Mouse (Mus musculus) neural tube, embryonic 15.5 days (tissue): Measurements from ENCODE around the gene 1810055G02Rik. TPM values are rescaled to one million over a fixed set of nuclear protein-coding genes. Genes with fewer than 3 reads are reported as not detected.

Source experiments
- ATAC-seq: fragments of 200-750 bp; cut with Nextera tagmentation; 2 replicates; pipeline ENCODE4 v1.8.0; 2017; ENCODE audit warnings: mild to moderate bottlenecking, moderate TSS enrichment, moderate library complexity; ENCODE audit not compliant: low FRiP score
- H3K27ac ChIP-seq: fragments of 300-500 bp; sonication (generic); replicated peaks from 2 replicates; pipeline ENCODE4 v1.5.1; 2015; ENCODE audit warnings: mild to moderate bottlenecking, inconsistent platforms
- H3K27me3 ChIP-seq: fragments of 300-500 bp; sonication (generic); replicated peaks from 2 replicates; pipeline ENCODE4 v1.6.1; 2015; ENCODE audit warnings: inconsistent platforms
- H3K36me3 ChIP-seq: fragments of 300-500 bp; sonication (generic); 2 replicates; pipeline ENCODE4 v1.6.1; 2015; ENCODE audit warnings: inconsistent platforms
- H3K4me1 ChIP-seq: fragments of 300-500 bp; sonication (generic); 2 replicates; pipeline ENCODE4 v1.6.1; 2015; ENCODE audit warnings: inconsistent platforms
- H3K4me2 ChIP-seq: fragments of 300-500 bp; sonication (generic); 2 replicates; pipeline ENCODE4 v1.6.1; 2015; ENCODE audit warnings: inconsistent platforms, mild to moderate bottlenecking, moderate library complexity
- H3K4me3 ChIP-seq: fragments of 300-500 bp; sonication (generic); replicated peaks from 2 replicates; pipeline ENCODE4 v1.5.1; 2015; ENCODE audit warnings: mild to moderate bottlenecking, inconsistent platforms
- H3K9ac ChIP-seq: fragments of 300-500 bp; sonication (generic); replicated peaks from 2 replicates; pipeline ENCODE4 v1.6.1; 2015; ENCODE audit warnings: mild to moderate bottlenecking, inconsistent platforms
- H3K9me3 ChIP-seq: fragments of 300-500 bp; sonication (generic); replicated peaks from 2 replicates; pipeline ENCODE4 v1.6.1; 2016; ENCODE audit warnings: inconsistent platforms
- WGBS: fragments of 180-500 bp; shearing (Covaris S2); methylation state at CpG from one replicate; pipeline ENCODE4 v1.1.7; 2015; ENCODE audit warnings: mixed read lengths; 5-methylcytosine and 5-hydroxymethylcytosine counted together
- polyA plus RNA-seq: library from polyadenylated mRNA; unstranded; fragments of >200 nt; fragmentation: Nextera tagmentation; extraction: Ambion mirVana; gene quantifications from 2 replicates; pipeline ENCODE4 v1.2.1, GENCODE M21; 2015

Gene 1810055G02Rik
- polyA plus RNA-seq, 1 experiment from 2014 or later = 36.5 TPM

DNA sequence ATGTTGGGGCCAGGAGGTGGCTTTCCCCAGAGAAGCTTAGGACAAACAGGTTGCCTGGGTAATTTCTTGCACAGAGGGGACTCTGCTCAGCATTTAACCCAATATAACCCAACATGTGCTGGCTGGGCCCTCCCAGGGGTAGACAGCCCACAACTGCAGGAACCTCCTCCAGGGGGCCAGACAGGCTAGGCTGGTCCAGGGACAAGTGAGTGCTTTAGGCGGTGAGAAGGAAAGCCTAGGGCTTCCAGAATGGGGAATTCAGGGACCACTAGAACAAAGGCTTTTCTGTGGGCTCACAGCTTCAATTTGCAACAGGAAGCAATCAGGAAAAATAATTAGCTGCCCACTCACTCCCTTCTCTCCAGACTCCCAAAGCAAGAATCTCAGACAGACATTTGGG, 23.7 kb upstream of the 1810055G02Rik start:
- Histone ChIP-seq H3K4me2 (peak overlapping the region; percentile 99), H3K4me3 (no peak overlapping the region), H3K36me3 (no peaks in the 10 kb centered on the region), H3K27ac (0 out of 2 replicates have a peak overlapping the region, but pooled peaks have one; percentile 2), H3K9ac (no peak overlapping the region), H3K9me3 (no peaks in the 10 kb centered on the region), H3K4me1 (peaks cover 40% of the 10 kb centered on the region), H3K27me3 (peaks cover 22% of the 10 kb centered on the region)
- 21% methylated on average over 1 of the region's 1 CpGs for WGBS
- no peak for ATAC-seq

DNA sequence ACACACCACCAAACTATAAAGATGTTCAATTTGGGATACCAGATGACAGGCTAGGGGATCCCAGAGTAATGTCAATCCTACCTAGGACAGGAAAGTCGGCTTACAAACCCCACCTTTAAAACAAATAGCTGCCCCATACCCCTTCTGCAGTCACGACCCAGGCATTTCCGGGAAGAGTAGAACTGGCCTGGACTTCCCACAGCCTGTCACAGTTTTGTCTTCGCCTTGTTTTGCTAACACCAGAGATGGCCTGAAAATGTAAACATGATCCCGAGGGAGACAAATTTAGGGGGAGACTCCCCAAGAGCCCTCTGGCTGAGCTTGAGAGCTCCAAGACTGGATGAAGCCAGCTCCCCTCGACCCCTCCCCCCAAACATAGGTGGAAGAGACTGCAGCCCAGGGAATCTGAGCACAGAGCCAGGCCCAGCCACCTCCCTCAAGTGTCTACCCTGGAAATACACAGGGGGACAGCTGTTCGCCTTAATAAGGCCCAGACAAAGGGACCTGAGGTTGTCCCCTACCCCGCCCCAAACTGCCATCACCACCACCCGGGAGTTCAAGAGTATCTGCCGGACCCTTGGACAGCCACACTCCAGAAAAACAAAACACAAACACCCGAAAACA, 23.0 kb upstream of the 1810055G02Rik start:
- H3K9ac ChIP-seq = no peak overlapping the region
- peak overlapping the region; percentile 99 for H3K4me2 ChIP-seq
- H3K27ac ChIP-seq = 0 out of 2 replicates have a peak overlapping the region, but pooled peaks have one; percentile 2
- ATAC-seq = no peak
- 17% methylated on average over 11 of the region's 11 CpGs for WGBS
- no peaks in the 10 kb centered on the region for H3K36me3 ChIP-seq
- no peaks in the 10 kb centered on the region for H3K9me3 ChIP-seq
- H3K27me3 ChIP-seq = peaks cover 22% of the 10 kb centered on the region
- H3K4me1 ChIP-seq = peaks cover 40% of the 10 kb centered on the region
- H3K4me3 ChIP-seq = peak overlapping the region; percentile 85

DNA sequence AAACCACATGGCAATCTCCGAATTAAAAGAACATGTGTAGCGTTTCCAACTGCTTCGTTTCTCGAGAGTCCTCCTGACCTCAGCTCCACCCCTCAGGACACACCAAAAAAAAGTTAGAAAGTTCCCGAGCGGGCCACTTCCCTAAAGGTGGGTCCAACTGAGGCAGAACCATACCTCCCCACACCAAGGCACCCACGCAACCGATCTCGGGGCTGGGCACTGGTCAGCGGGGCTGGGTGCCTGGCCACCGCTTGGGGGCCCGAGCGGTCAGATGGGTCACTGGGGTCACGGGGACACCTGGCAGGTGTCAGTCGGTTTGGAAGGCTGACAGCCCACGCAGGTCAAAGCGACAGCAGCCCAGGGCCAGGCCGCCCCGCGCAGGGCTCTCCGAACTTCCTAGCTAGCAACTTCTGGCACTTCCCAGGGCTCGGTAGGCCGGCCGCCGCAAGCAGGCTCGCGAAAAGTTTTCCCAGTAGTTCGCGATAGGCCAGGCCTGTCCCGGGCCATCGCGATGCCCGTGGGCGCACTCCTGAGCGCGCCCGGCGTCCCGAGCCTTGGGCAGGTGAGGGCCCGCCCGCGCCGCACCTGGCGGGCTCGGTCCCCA, 22.4 kb upstream of the 1810055G02Rik start:
- Histone ChIP-seq H3K9me3 (no peaks in the 10 kb centered on the region), H3K36me3 (no peaks in the 10 kb centered on the region), H3K4me3 (peak overlapping the region; percentile 85), H3K27me3 (peaks cover 22% of the 10 kb centered on the region), H3K9ac (peak overlapping the region; percentile 84), H3K27ac (peak overlapping the region; percentile 42), H3K4me2 (peak overlapping the region; percentile 99), H3K4me1 (peaks cover 37% of the 10 kb centered on the region)
- 0 out of 2 replicates have a peak, but pooled peaks have one; percentile 32 for ATAC-seq
- 1% methylated on average over 42 of the region's 45 CpGs for WGBS

DNA sequence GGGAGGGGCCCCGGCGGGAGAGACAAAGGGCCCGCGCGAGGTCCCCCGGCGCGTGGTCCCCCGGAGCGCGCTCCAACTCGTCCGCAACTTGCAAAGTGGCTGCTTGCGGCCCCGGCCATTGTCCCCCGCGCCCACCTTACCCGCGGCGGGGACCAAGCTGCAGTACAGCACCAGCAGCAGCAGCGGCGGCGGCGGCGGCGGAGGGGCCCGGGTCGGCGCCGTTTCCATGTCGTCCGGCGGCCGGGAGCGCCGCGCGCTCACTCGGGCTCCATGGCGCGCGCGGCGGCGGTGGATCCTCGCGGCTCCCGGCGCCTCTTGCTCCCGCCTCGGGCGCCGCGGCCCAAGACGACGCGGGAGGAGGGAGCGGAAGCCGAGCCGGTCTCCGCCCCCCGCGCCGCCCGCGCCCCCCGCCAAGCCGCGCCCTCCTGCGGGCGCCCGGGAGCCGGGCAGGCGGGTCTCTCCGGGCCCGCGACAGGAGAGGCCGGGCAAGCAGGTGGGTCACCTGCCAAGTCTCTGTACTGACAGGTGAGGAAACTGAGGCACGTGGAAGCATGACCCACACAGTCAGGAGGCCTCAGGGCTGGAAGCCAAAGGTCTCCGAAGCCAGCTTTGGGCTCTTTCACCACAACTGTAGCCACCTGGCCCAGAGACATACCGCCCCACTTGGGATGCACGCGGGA, 21.7 kb upstream of the 1810055G02Rik start, which contains the start of gene Lrp5:
Gene Lrp5, minus strand, starts transcription at position 350 of the 680 bp plus-strand sequence.
- H3K27me3 ChIP-seq = peaks cover 22% of the 10 kb centered on the region
- peak within 1 kb of the TSS; percentile 84 for H3K9ac ChIP-seq
- no peaks in the 10 kb centered on the region for H3K36me3 ChIP-seq
- peak within 1 kb of the TSS; percentile 42 for H3K27ac ChIP-seq
- WGBS = under 1% methylated on average over 54 of the region's 83 CpGs
- peak within 1 kb of the TSS; percentile 99 for H3K4me2 ChIP-seq
- peak within 1 kb of the TSS; percentile 85 for H3K4me3 ChIP-seq
- ATAC-seq = peak; percentile 40; the same call in 1 of the 2 replicates
- peaks cover 31% of the 10 kb centered on the region for H3K4me1 ChIP-seq
- no peaks in the 10 kb centered on the region for H3K9me3 ChIP-seq

DNA sequence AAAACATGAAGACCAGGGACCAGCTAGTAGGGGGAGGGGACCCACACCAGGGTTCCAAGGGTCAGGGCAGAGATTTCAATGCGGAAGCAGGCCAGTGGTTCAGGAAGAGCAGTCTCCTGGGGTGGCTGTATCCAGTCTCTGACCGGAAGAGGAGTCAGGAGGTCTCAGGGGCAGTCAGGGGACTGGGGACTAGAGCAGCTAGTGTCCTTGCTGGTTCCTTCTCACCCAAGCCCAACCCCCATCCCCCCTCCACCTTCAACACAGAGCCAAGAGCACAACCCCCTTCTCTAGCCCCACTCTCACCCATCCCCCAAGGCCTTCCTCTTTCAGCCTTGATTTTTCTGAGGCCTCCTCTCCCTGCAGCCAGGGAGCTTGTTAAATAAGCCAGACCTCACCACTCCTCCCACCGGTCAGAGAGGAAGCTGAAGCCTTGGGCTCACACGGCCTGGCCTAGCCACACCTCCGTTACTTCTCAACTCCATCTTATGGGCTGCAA, 20.4 kb upstream of the 1810055G02Rik start:
- H3K4me2 ChIP-seq = no peak overlapping the region
- ATAC-seq = no peak
- no peak overlapping the region for H3K9ac ChIP-seq
- peaks cover 22% of the 10 kb centered on the region for H3K27me3 ChIP-seq
- peaks cover 26% of the 10 kb centered on the region for H3K4me1 ChIP-seq
- 26% methylated on average over 5 of the region's 5 CpGs for WGBS
- H3K36me3 ChIP-seq = no peaks in the 10 kb centered on the region
- no peak overlapping the region for H3K27ac ChIP-seq
- H3K9me3 ChIP-seq = no peaks in the 10 kb centered on the region
- H3K4me3 ChIP-seq = no peak overlapping the region

DNA sequence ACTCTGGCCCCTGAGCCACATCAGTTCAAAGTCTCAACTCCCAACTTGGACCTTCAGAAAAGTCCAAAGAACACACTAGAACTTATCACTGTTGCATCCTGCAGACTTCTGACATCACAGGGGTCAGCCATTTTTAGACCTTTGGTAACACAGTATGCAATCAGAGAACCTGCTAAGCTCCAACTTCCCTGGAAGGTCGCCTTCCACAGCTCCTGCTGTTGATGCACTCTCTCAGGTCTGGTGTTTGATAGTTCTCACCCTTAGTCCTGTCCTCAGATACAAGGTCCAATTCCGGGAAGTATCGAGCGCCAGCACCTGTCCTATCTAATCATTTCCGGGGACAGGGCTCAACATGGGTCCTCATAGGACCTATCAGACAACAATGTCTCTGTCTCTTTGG, 16.8 kb upstream of the 1810055G02Rik start:
- WGBS = 90% methylated on average over 5 of the region's 5 CpGs
- H3K4me3 ChIP-seq = no peak overlapping the region
- no peak overlapping the region for H3K4me2 ChIP-seq
- no peak overlapping the region for H3K27ac ChIP-seq
- ATAC-seq = no peak
- no peaks in the 10 kb centered on the region for H3K9me3 ChIP-seq
- H3K27me3 ChIP-seq = 0 out of 2 replicates have a peak, but pooled peaks cover 12% of the 10 kb centered on the region
- H3K9ac ChIP-seq = no peak overlapping the region
- H3K4me1 ChIP-seq = peaks cover 6% of the 10 kb centered on the region
- no peaks in the 10 kb centered on the region for H3K36me3 ChIP-seq

DNA sequence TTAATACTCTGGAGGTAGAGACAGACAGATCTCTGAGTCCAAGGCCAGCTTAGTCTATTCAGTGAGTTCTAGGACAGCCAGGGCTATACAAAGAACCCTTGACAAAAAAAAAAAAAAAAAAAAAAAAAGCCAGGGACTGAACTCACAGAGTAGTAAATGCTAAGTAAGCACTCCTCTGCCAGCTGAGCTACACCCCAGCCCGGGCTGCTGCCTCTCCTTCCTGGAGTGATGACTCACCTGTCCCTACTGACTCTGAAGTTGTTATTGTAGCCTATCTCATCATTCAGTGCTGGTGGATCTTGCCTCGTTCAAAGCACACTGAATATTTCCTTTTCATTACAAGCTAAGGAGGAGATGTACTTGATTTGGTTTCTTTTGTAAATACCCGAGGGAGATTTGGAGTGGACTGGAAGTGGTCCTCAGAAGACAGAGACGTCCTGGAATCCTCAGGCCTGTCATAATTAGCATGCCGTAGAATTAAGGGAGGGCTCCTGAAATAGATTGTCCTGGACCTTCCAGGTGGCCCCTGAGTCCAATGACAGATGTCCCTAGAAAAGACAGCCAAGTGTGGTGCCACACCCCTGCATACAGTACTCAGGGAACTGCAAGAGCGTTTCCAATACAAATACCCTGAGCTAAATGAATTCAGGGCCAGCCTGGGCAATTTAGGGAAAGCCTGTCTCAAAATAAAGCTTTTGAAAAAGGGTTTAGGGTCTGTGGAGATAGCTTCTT, 15.5 kb upstream of the 1810055G02Rik start:
- WGBS = 69% methylated on average over 6 of the region's 6 CpGs
- H3K27ac ChIP-seq = no peak overlapping the region
- H3K27me3 ChIP-seq = 0 out of 2 replicates have a peak, but pooled peaks cover 5% of the 10 kb centered on the region
- ATAC-seq = no peak
- H3K9ac ChIP-seq = no peak overlapping the region
- no peaks in the 10 kb centered on the region for H3K9me3 ChIP-seq
- no peak overlapping the region for H3K4me2 ChIP-seq
- H3K4me3 ChIP-seq = no peak overlapping the region
- no peaks in the 10 kb centered on the region for H3K36me3 ChIP-seq
- no peaks in the 10 kb centered on the region for H3K4me1 ChIP-seq

DNA sequence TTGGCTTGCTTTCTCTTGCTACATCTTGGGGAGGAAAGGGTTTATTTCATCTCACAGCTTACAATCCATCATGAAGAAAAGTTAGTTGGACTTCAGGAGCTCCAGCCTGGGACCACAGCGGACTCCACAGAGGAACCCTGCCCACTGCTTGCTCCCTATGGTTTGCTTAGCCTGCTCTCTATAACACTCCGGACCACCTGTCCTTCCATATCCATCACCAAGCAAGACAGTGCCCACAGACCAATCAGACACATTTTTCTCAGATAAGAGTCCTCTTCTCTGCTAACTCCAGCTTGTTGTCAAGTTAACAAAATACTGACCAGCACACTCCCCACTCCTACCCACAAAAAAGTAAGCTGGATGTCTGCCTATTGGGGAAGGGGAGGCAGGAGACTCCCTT, 13.6 kb upstream of the 1810055G02Rik start:
- Histone ChIP-seq H3K4me2 (no peak overlapping the region), H3K4me1 (no peaks in the 10 kb centered on the region), H3K9ac (no peak overlapping the region), H3K36me3 (no peaks in the 10 kb centered on the region), H3K9me3 (no peaks in the 10 kb centered on the region), H3K27ac (no peak overlapping the region), H3K27me3 (no peaks in the 10 kb centered on the region), H3K4me3 (no peak overlapping the region)
- WGBS = 89% methylated on average over 2 of the region's 2 CpGs
- ATAC-seq = no peak

DNA sequence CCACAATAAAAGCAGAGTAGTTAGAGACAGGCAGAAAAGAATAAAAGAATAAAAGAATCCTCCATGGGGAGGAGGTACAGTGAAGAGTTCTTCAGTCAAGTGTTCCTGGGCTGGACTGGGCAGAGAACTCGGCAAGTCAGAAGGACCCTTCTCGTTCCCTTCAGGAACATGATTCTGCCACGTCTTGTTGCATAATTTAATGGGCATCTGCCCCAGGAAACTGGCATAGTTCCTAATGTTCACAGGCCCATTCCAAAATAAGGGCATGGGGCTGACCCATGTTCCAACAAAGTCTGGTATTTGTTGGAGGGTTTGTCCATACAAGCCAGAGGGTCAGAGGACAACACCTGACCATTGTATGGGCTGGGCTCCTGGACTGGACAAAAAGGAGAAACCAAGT, 13.1 kb upstream of the 1810055G02Rik start:
- Histone ChIP-seq H3K36me3 (no peaks in the 10 kb centered on the region), H3K4me1 (no peaks in the 10 kb centered on the region), H3K4me2 (no peak overlapping the region), H3K9me3 (no peaks in the 10 kb centered on the region), H3K9ac (no peak overlapping the region), H3K27me3 (no peaks in the 10 kb centered on the region), H3K4me3 (no peak overlapping the region), H3K27ac (no peak overlapping the region)
- 80% methylated on average over 3 of the region's 3 CpGs for WGBS
- no peak for ATAC-seq

DNA sequence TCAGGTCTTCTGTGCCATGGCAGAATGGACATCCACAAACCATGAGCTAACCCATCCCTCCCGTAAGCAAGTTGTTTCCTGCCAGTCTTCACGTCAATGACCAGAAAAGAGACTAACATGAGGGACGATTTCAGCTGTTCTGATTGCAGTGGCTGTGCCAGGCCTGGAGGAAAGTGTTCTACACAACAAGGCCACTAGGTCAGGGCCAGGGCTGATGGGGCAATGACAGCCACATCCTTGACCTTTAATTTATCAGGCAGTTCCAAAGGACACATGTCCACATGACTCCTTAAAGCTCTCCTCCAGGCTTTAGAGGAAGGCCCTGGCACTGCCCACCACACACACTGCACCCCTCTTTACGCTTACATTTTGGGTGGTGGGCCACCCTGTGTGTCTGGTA, 12.6 kb upstream of the 1810055G02Rik start:
- ATAC-seq = no peak
- H3K4me2 ChIP-seq = no peak overlapping the region
- H3K9me3 ChIP-seq = no peaks in the 10 kb centered on the region
- H3K36me3 ChIP-seq = no peaks in the 10 kb centered on the region
- 82% methylated on average over 4 of the region's 4 CpGs for WGBS
- no peaks in the 10 kb centered on the region for H3K4me1 ChIP-seq
- H3K9ac ChIP-seq = no peak overlapping the region
- H3K27ac ChIP-seq = no peak overlapping the region
- no peaks in the 10 kb centered on the region for H3K27me3 ChIP-seq
- no peak overlapping the region for H3K4me3 ChIP-seq

DNA sequence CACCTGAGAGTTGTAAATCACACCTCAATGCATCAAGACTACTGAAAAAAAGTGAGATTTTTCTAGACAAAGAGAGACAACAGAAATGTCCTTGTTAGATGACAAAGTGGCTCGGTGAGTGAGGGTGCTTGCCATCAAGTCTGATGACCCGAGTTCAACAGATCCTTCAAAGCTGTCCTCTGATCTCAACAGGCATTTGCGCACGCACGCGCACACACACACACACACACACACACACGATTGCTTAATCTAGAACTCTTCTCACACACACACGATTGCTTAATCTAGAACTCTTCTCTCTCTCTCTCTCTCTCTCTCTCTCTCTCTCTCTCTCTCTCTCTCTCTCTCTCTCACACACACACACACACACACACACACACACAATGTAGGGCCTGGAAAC, 12.1 kb upstream of the 1810055G02Rik start:
- H3K4me1 ChIP-seq = no peaks in the 10 kb centered on the region
- 90% methylated on average over 8 of the region's 8 CpGs for WGBS
- no peak overlapping the region for H3K4me3 ChIP-seq
- H3K27ac ChIP-seq = no peak overlapping the region
- no peaks in the 10 kb centered on the region for H3K36me3 ChIP-seq
- H3K9me3 ChIP-seq = no peaks in the 10 kb centered on the region
- H3K4me2 ChIP-seq = no peak overlapping the region
- ATAC-seq = no peak
- H3K9ac ChIP-seq = no peak overlapping the region
- no peaks in the 10 kb centered on the region for H3K27me3 ChIP-seq
